Mouse (Mus musculus) forebrain, embryonic 11.5 days (tissue): ENCODE data around the gene Rpp14. TPM values are rescaled to one million over a fixed set of nuclear protein-coding genes. Genes with fewer than 3 reads are reported as not detected.

ENCODE experiments used
- polyA plus RNA-seq: library from polyadenylated mRNA; unstranded; fragments of >200 nt; fragmentation: Nextera tagmentation; extraction: Ambion mirVana; gene quantifications from 2 replicates; pipeline ENCODE4 v1.2.1, GENCODE M21; 2014

Rpp14 gene
- polyA plus RNA-seq, 1 experiment from 2014 or later: 69.2 TPM

Other genes starting within 250 kb of the Rpp14 start
- not detected in 2 replicates for gene Gm45521, start 123.1 kb upstream of the Rpp14 start, polyA plus RNA-seq
- not detected in 2 replicates for gene Dnase1l3, start 85.8 kb upstream of the Rpp14 start, polyA plus RNA-seq
- gene Abhd6, start 77.5 kb upstream of the Rpp14 start, polyA plus RNA-seq: 19.2 and 19.5 TPM in 2 replicates
- gene Pxk, start 17.8 kb downstream of the Rpp14 start, polyA plus RNA-seq: 24.3 and 26.4 TPM in 2 replicates
- gene Pdhb, start 92.7 kb downstream of the Rpp14 start, polyA plus RNA-seq: 202 and 213 TPM in 2 replicates
- gene Kctd6, start 133.8 kb downstream of the Rpp14 start, polyA plus RNA-seq: 13.7 and 14.3 TPM in 2 replicates
- gene Acox2, start 179.0 kb downstream of the Rpp14 start, polyA plus RNA-seq: not detected in 2 replicates
- 0.29 and 0.49 TPM in 2 replicates for gene Fam107a, start 237.7 kb downstream of the Rpp14 start, polyA plus RNA-seq